Mouse (Mus musculus) midbrain, embryonic 15.5 days (tissue): ENCODE data around the gene Lrrc58. TPM values are rescaled to one million over a fixed set of nuclear protein-coding genes. Genes with fewer than 3 reads are reported as not detected.
A peak's percentile ranks its signal among the peaks of the same experiment; 100 is the strongest.

Source experiments
- ATAC-seq: fragments of 200-750 bp; cut with Nextera tagmentation; replicated peaks from 2 replicates; pipeline ENCODE4 v1.8.0; 2017; ENCODE audit warnings: moderate TSS enrichment
- H3K27ac ChIP-seq: fragments of 300-500 bp; sonication (generic); 2 replicates; pipeline ENCODE4 v1.5.1; 2015; ENCODE audit warnings: mild to moderate bottlenecking, inconsistent platforms
- H3K27me3 ChIP-seq: fragments of 300-500 bp; sonication (generic); replicated peaks from 2 replicates; pipeline ENCODE4 v1.6.1; 2015; ENCODE audit warnings: inconsistent platforms
- H3K36me3 ChIP-seq: fragments of 300-500 bp; sonication (generic); replicated peaks from 2 replicates; pipeline ENCODE4 v1.6.1; 2015; ENCODE audit warnings: inconsistent platforms
- H3K4me1 ChIP-seq: fragments of 300-500 bp; sonication (generic); 2 replicates; pipeline ENCODE4 v1.6.1; 2015; ENCODE audit warnings: inconsistent platforms
- H3K4me2 ChIP-seq: fragments of 300-500 bp; sonication (generic); 2 replicates; pipeline ENCODE4 v1.6.1; 2015; ENCODE audit warnings: inconsistent platforms, mild to moderate bottlenecking, moderate library complexity
- H3K4me3 ChIP-seq: fragments of 300-500 bp; sonication (generic); 2 replicates; pipeline ENCODE4 v1.5.1; 2015; ENCODE audit warnings: mild to moderate bottlenecking, inconsistent platforms
- H3K9ac ChIP-seq: fragments of 300-500 bp; sonication (generic); 2 replicates; pipeline ENCODE4 v1.6.1; 2015; ENCODE audit warnings: mild to moderate bottlenecking, inconsistent platforms
- H3K9me3 ChIP-seq: fragments of 300-500 bp; sonication (generic); 2 replicates; pipeline ENCODE4 v1.6.1; 2016; ENCODE audit warnings: inconsistent platforms
- WGBS: fragments of 180-500 bp; shearing (Covaris S2); methylation state at CpG from one replicate; pipeline ENCODE4 v1.1.7; 2015; ENCODE audit warnings: mixed read lengths; 5-methylcytosine and 5-hydroxymethylcytosine counted together
- polyA plus RNA-seq: library from polyadenylated mRNA; unstranded; fragments of >200 nt; fragmentation: Nextera tagmentation; extraction: Ambion mirVana; gene quantifications from 2 replicates; pipeline ENCODE4 v1.2.1, GENCODE M21; 2015

Lrrc58 gene
- polyA plus RNA-seq, 1 experiment from 2014 or later, result 41.6 TPM

DNA sequence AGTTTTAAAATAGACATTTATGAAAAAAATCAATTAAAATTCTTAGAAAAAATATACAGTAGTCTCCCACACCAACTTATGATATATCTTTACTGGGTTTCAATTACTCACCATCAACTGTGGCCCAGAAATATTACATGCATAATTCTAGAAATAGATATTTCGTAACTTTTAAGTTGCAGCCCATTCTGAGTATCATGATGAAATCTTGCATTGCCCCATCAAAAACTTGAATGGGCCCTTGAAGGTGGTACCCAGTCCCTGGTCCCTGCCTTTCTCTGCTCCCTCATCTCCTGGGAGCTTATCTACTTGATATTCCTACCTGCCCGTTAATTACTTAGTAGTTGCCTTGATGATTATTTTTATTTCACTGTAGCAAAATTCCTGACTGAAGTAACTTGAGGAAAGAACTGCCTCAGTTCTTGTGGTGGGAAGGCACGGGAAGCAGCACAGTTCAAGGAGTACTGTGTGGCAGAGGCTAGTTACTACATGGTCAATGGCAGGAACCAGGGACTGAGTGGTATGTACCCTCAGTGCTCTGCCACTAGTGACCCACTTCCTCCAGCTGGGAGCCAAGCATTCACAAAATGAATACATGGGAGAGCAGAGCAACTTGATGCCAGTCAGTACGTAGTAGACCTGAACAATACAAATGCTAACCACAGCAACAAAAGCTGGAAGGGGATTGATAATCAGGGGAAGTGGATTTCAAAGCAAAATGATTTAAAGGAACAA lies 6.5 kb downstream of the Lrrc58 start:
- ATAC-seq, result no peak

DNA sequence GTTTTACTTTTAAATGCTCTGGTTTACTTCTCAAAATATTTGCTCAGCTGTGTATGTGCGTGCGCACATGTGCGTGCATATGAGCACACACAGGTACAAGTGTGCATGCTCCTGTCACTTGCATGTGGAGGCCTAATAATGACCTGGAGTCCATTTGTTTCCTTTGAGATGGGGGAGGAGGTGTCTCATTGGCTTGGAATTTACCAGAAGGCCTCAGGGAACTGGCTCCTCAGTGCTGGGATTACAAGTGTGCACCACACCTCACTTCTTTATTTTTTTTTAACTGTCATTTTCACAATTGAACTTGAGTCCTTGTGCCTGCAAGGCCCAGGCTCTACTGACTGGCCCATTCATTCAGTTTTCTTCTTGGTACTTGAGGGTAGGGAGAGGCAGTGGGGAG lies 9.2 kb downstream of the Lrrc58 start:
- no peak overlapping the region for H3K9ac ChIP-seq
- H3K4me1 ChIP-seq, result 0 out of 2 replicates have a peak, but pooled peaks cover 3% of the 10 kb centered on the region
- WGBS, result 98% methylated on average over 3 of the region's 3 CpGs
- H3K9me3 ChIP-seq, result no peaks in the 10 kb centered on the region
- no peak overlapping the region for H3K4me3 ChIP-seq
- no peak overlapping the region for H3K4me2 ChIP-seq
- H3K27me3 ChIP-seq, result no peaks in the 10 kb centered on the region
- peaks cover 21% of the 10 kb centered on the region for H3K36me3 ChIP-seq
- ATAC-seq, result no peak
- H3K27ac ChIP-seq, result no peak overlapping the region

More for the DNA sequence above, 6.5 kb downstream of the Lrrc58 start:
- peaks cover 7% of the 10 kb centered on the region; the same call in 1 of the 2 replicates for H3K36me3 ChIP-seq
- H3K4me3 ChIP-seq, result no peak overlapping the region
- H3K4me1 ChIP-seq, result peaks cover 24% of the 10 kb centered on the region
- H3K9ac ChIP-seq, result no peak overlapping the region
- no peak overlapping the region for H3K27ac ChIP-seq
- WGBS, result 80% methylated on average over 4 of the region's 4 CpGs
- no peaks in the 10 kb centered on the region for H3K27me3 ChIP-seq
- no peaks in the 10 kb centered on the region for H3K9me3 ChIP-seq
- H3K4me2 ChIP-seq, result no peak overlapping the region

DNA sequence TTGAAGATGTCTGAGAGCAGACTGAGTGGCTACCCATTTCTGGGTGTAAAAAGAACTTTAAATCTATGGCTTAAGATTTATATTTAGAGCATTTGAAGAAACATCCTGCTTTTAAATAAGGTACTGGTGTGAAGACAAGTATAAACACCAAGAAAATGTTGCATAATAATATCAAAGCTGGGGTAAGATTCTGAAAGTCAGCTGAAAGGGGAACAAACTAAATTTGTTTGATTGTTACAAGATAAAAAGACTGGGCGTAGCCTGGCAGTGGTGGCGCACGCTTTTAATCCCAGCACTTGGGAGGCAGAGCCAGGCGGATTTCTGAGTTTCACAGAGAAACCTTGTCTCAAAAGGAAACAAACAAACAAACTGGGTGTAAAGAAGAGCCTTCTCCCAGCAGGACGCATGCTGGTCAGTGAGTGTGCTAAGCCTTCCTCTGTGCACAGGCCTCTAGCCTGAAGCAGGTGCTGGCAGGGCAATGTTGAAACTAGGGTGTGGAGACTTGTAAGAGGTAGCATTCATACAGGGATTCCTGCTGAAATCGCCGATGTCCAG lies 10.8 kb downstream of the Lrrc58 start:
- peaks cover 32% of the 10 kb centered on the region for H3K36me3 ChIP-seq
- WGBS, result 85% methylated on average over 7 of the region's 7 CpGs
- H3K27me3 ChIP-seq, result no peaks in the 10 kb centered on the region
- H3K4me2 ChIP-seq, result no peak overlapping the region
- no peak overlapping the region for H3K4me3 ChIP-seq
- ATAC-seq, result no peak
- no peak overlapping the region for H3K27ac ChIP-seq
- 0 out of 2 replicates have a peak, but pooled peaks cover 3% of the 10 kb centered on the region for H3K4me1 ChIP-seq
- no peaks in the 10 kb centered on the region for H3K9me3 ChIP-seq
- no peak overlapping the region for H3K9ac ChIP-seq

DNA sequence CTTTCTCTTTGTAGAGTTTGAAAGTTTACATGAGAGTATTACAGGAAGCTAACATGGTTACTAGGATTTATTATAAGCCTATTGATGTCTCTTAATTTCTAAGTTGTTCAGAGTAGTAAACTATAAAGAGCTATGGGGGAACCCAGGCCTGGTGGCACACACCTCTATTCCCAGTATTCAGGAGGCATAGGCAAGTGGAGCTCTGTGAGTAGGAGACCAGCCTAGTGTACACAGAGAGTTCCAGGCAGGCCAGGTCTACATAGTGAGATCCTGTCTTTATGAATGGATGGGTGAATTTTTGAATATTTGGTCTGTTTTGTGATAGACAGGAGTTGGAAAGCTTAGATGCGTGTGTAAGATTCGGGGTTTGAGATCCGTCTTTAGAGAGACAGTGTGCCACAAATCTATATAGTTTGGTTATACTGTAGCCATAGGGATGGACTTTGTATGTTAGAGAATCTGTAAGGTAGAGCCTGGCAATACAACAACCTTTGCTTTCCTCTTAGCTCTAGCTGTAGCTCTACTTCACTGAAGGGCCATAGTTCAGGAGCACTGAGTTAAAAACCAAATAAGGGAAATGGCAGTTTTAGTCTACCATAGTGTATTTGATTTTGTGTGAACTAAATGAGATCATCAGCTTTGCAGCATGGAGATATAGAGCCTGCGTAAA lies 11.7 kb downstream of the Lrrc58 start:
- H3K4me2 ChIP-seq, result no peak overlapping the region
- peaks cover 32% of the 10 kb centered on the region for H3K36me3 ChIP-seq
- H3K4me1 ChIP-seq, result 0 out of 2 replicates have a peak, but pooled peaks cover 3% of the 10 kb centered on the region
- no peaks in the 10 kb centered on the region for H3K9me3 ChIP-seq
- WGBS, result 94% methylated on average over 4 of the region's 4 CpGs
- no peaks in the 10 kb centered on the region for H3K27me3 ChIP-seq
- no peak for ATAC-seq
- no peak overlapping the region for H3K9ac ChIP-seq
- H3K4me3 ChIP-seq, result no peak overlapping the region
- H3K27ac ChIP-seq, result no peak overlapping the region

DNA sequence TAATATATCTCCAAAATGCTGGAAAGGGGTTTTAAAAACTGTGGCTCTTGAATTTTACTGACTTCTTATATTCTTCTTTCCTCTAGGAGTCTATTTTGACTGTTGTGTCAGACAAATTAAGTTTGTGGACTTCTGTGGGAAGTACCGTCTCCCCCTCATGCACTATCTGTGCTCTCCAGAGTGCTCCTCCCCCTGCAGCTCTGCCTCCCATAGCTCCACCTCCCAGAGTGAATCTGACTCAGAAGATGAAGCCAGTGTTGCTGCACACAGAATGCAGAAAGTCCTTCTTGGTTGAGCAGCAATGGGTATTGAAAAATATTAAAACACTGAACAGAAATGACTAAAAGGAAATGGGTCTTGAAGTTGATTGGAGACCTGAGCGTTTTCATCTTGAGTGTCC lies 13.0 kb downstream of the Lrrc58 start:
- Histone ChIP-seq H3K36me3 (peaks cover 32% of the 10 kb centered on the region), H3K9me3 (no peaks in the 10 kb centered on the region), H3K9ac (no peak overlapping the region), H3K4me2 (no peak overlapping the region), H3K4me1 (0 out of 2 replicates have a peak, but pooled peaks cover 3% of the 10 kb centered on the region), H3K4me3 (no peak overlapping the region), H3K27ac (no peak overlapping the region), H3K27me3 (no peaks in the 10 kb centered on the region)
- ATAC-seq, result no peak
- 83% methylated on average over 2 of the region's 2 CpGs for WGBS

GRCm38 (mm10) chr16:37888986-37889385 lies 20.8 kb downstream of the Lrrc58 start:
- Histone ChIP-seq H3K4me3 (no peak overlapping the region), H3K36me3 (no peaks in the 10 kb centered on the region), H3K9ac (no peak overlapping the region), H3K27ac (no peak overlapping the region), H3K4me1 (no peaks in the 10 kb centered on the region), H3K27me3 (no peaks in the 10 kb centered on the region), H3K9me3 (no peaks in the 10 kb centered on the region), H3K4me2 (no peak overlapping the region)
- no peak for ATAC-seq
- WGBS, result 92% methylated on average over 3 of the region's 3 CpGs

- 0 out of 2 replicates have a peak, but pooled peaks have one; percentile 30 for ATAC-seq
- 40% methylated on average over 2 of the region's 2 CpGs for WGBS
- no peaks in the 10 kb centered on the region for H3K9me3 ChIP-seq
- no peaks in the 10 kb centered on the region for H3K4me1 ChIP-seq
- H3K4me3 ChIP-seq, result no peak overlapping the region
- no peaks in the 10 kb centered on the region for H3K36me3 ChIP-seq
- no peak overlapping the region for H3K27ac ChIP-seq
- H3K4me2 ChIP-seq, result no peak overlapping the region
- H3K9ac ChIP-seq, result no peak overlapping the region
- H3K27me3 ChIP-seq, result no peaks in the 10 kb centered on the region
Observed at GRCm38 (mm10) chr16:37892667-37893066, 24.5 kb downstream of the Lrrc58 start.

DNA sequence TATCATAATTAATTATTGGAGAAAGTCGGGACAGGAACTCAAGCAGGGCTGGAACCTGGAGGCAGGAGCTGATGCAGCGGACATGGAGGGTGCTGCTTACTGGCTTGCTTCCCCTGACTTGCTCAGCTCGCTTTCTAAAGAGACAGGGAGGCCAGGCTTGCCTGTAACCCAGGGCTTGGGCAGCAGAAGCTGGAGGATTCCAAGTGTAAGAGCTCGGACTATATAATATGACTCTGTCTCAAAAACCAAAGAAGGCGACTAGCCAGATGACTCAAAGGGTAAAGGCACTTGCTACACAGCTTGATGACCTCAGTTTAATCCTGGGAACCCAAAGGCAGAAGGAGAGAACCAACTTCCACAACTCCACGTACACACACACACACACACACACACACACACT lies 25.2 kb downstream of the Lrrc58 start:
- Histone ChIP-seq H3K36me3 (no peaks in the 10 kb centered on the region), H3K9ac (no peak overlapping the region), H3K4me2 (no peak overlapping the region), H3K4me1 (no peaks in the 10 kb centered on the region), H3K27ac (no peak overlapping the region), H3K9me3 (no peaks in the 10 kb centered on the region), H3K27me3 (no peaks in the 10 kb centered on the region), H3K4me3 (no peak overlapping the region)
- 66% methylated on average over 6 of the region's 6 CpGs for WGBS
- ATAC-seq, result no peak

DNA sequence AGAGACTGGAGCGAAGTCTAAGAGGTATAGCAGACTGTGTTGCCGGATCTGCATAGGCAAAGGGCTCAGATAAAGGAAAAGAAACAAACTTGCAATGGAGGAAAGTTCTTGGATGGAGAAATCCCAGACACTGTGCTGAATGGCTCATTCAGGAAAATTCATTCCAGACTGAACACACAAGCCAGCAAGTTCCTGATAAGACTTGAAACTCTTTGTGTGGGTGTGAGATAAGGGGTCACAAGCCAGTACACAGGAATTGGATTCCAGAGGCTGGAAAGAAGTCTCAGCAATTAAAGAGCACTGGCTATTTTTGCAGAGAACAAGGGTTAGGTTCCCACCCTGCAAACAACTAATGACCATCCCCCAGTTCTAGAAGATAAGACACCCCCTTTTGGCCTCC lies 25.8 kb downstream of the Lrrc58 start:
- no peaks in the 10 kb centered on the region for H3K9me3 ChIP-seq
- no peak overlapping the region for H3K27ac ChIP-seq
- H3K27me3 ChIP-seq, result no peaks in the 10 kb centered on the region
- no peaks in the 10 kb centered on the region for H3K36me3 ChIP-seq
- H3K4me2 ChIP-seq, result no peak overlapping the region
- no peaks in the 10 kb centered on the region for H3K4me1 ChIP-seq
- 83% methylated on average over 2 of the region's 2 CpGs for WGBS
- no peak overlapping the region for H3K9ac ChIP-seq
- H3K4me3 ChIP-seq, result no peak overlapping the region
- ATAC-seq, result no peak

DNA sequence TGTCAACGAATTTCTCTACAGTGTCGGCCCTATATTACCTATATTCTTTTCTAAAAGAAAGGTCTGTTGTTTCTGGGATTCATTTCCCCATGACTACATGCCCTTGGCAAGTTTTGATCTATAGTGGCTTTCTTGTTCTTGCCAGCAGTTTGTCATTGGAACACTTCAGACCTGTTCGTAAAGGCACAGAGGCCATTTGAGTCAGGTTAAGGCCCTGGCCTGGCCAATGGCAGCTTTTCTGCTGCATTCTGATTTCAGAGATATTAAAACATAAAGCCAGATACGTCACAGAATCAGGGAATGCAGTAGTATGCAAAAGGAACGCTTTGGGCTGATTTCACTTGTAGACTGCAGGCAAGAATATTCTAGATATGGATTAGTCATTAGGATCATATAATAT lies 30.6 kb downstream of the Lrrc58 start:
- no peak for ATAC-seq
- 89% methylated on average over 5 of the region's 5 CpGs for WGBS
- H3K4me2 ChIP-seq, result no peak overlapping the region
- H3K9ac ChIP-seq, result no peak overlapping the region
- H3K4me1 ChIP-seq, result no peaks in the 10 kb centered on the region
- H3K27ac ChIP-seq, result no peak overlapping the region
- H3K27me3 ChIP-seq, result no peaks in the 10 kb centered on the region
- H3K9me3 ChIP-seq, result no peaks in the 10 kb centered on the region
- H3K36me3 ChIP-seq, result no peaks in the 10 kb centered on the region
- H3K4me3 ChIP-seq, result no peak overlapping the region

DNA sequence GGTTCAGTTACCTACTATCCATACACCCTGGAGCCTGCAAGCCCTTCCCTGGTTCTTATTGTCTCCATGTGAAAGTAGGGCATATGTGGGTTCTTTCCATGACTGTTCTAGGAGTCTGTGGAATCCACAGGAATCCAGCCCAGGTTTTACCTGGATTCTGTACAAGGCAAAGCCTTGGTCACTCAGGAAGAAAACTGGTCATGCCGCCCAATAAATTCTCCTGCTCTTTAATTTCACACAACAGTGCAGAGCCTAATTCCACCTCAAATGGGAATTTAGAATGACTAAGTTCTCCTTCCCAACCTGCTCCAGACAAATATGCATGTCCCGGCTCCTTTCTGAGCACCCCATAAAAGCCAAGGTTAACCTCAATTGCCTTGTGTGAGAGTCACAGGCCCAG lies 31.2 kb downstream of the Lrrc58 start:
- H3K27me3 ChIP-seq, result no peaks in the 10 kb centered on the region
- no peaks in the 10 kb centered on the region for H3K36me3 ChIP-seq
- H3K9me3 ChIP-seq, result no peaks in the 10 kb centered on the region
- H3K4me1 ChIP-seq, result no peaks in the 10 kb centered on the region
- 41% methylated on average over 2 of the region's 2 CpGs for WGBS
- H3K4me3 ChIP-seq, result no peak overlapping the region
- H3K4me2 ChIP-seq, result no peak overlapping the region
- H3K9ac ChIP-seq, result no peak overlapping the region
- no peak for ATAC-seq
- H3K27ac ChIP-seq, result no peak overlapping the region

GRCm38 (mm10) chr16:37901318-37901717 lies 33.1 kb downstream of the Lrrc58 start:
- no peak overlapping the region for H3K27ac ChIP-seq
- no peak overlapping the region for H3K4me2 ChIP-seq
- H3K36me3 ChIP-seq, result no peaks in the 10 kb centered on the region
- H3K9ac ChIP-seq, result no peak overlapping the region
- no peaks in the 10 kb centered on the region for H3K9me3 ChIP-seq
- no peak overlapping the region for H3K4me3 ChIP-seq
- 54% methylated on average over 11 of the region's 11 CpGs for WGBS
- H3K27me3 ChIP-seq, result no peaks in the 10 kb centered on the region
- H3K4me1 ChIP-seq, result no peaks in the 10 kb centered on the region
- no peak for ATAC-seq
